ENCODE assay signal across 8 mouse cellular contexts in the genomic region with DNA sequence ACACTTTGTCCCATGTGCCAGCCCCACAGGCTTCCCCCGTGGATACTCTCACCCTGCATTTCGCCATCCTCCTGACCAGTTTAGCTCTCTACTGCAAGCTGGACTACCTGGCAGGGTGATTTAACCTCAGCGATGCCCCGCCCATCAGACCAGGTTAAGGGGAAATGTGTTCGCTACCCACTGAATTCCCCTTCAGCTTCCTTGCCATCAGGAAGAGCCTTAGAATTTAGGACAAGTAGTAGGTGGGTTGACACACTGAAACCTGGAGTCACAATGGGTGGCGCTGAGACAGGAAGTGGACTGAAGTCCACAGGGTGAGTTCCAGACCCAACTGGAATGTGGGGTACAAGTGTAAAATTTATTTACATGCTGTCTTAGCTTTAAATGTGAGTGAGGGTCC. TPM values are rescaled to one million over a fixed set of nuclear protein-coding genes. Genes with fewer than 3 reads are reported as not detected.
A peak's percentile ranks its signal among the peaks of the same experiment; 100 is the strongest.
DNase-seq lines count a peak whose midpoint lies in the region; ATAC-seq and TF ChIP-seq lines count a peak whose summit lies in the region.
"Had no signal": no experiment of that assay in that cellular context is flagged by ENCODE, and none has a peak within 500 bp of the region (broad histone marks: within the 10 kb centered on the region; RNA-seq: fewer than 3 reads in every experiment).

A gene (minus strand): TSS at position 101 of the 400 bp plus-strand sequence.

- H3K36me3 ChIP-seq in lung, embryonic 15.5 days: no peaks in the 10 kb centered on the region
- H3K36me3 ChIP-seq in forebrain, embryonic 12.5 days (replicated peaks): no peaks in the 10 kb centered on the region
- H3K36me3 ChIP-seq in intestine, embryonic 16.5 days (ENCODE audit: control insufficient read depth, insufficient read depth, low read length): no peaks in the 10 kb centered on the region
- no peaks in the 10 kb centered on the region for H3K36me3 ChIP-seq in small intestine, adult 2 months (ENCODE audit: control insufficient read depth, insufficient read depth, low read length)

- H3K27ac ChIP-seq in lung, embryonic 15.5 days: no peak within 1 kb of the TSS
- no peak within 1 kb of the TSS for H3K27ac ChIP-seq in forebrain, embryonic 12.5 days
- no peak within 1 kb of the TSS for H3K27ac ChIP-seq in intestine, embryonic 16.5 days (ENCODE audit: low read length)
- no peak within 1 kb of the TSS for H3K27ac ChIP-seq in small intestine, adult 2 months (ENCODE audit: insufficient read depth, low read depth, low read length)
- H3K27ac ChIP-seq: gastrocnemius, adult 2 months had no signal

- no peak within 1 kb of the TSS for H3K9ac ChIP-seq in lung, embryonic 15.5 days
- peak within 1 kb of the TSS; percentile 39 for H3K9ac ChIP-seq in forebrain, embryonic 12.5 days
- peak within 1 kb of the TSS; percentile 27; the same call in 1 of the 2 replicates for H3K9ac ChIP-seq in intestine, embryonic 16.5 days (ENCODE audit: low read depth, low read length)

- 28% methylated on average over 6 of the region's 6 CpGs for WGBS in lung, embryonic 15.5 days
- WGBS in forebrain, embryonic 12.5 days: 36% methylated on average over 6 of the region's 6 CpGs
- 35% methylated on average over 6 of the region's 6 CpGs for WGBS in intestine, embryonic 16.5 days
- 26% methylated on average over 6 of the region's 6 CpGs for WGBS in small intestine, adult 2 months

- no peak for DNase-seq in lung, postnatal 25 days (ENCODE audit: low spot score)
- no peak for DNase-seq in thymus, postnatal 4 days
- no peak for DNase-seq in c-Kit-positive CD71-positive TER-119-positive erythroid progenitor cells, embryonic 14.5 days (ENCODE audit: low spot score)
- DNase-seq: gastrocnemius, adult 2 months had no signal

- TF ChIP-seq POLR2A in small intestine, adult 2 months (IDR thresholded peaks at IDR 0.05; ENCODE audit: low read depth, low read length): no peak

- no peak for TF ChIP-seq CTCF in small intestine, adult 2 months (IDR thresholded peaks at IDR 0.05; ENCODE audit: extremely low read depth, insufficient read length, insufficient replicate concordance, low read depth, low read length)

- H3K27me3 ChIP-seq in lung, embryonic 15.5 days: peaks cover 30% of the 10 kb centered on the region
- H3K27me3 ChIP-seq in forebrain, embryonic 12.5 days: peaks cover 32% of the 10 kb centered on the region
- peaks cover 11% of the 10 kb centered on the region for H3K27me3 ChIP-seq in intestine, embryonic 16.5 days (replicated peaks; ENCODE audit: control insufficient read depth, insufficient read depth, low read length)
- H3K27me3 ChIP-seq in small intestine, adult 2 months (ENCODE audit: control insufficient read depth, insufficient read depth, low read length): peaks cover 17% of the 10 kb centered on the region

- peak within 1 kb of the TSS; percentile 21 for H3K4me3 ChIP-seq in lung, embryonic 15.5 days
- peak within 1 kb of the TSS; percentile 20 for H3K4me3 ChIP-seq in forebrain, embryonic 12.5 days (replicated peaks)
- peak within 1 kb of the TSS; percentile 31 for H3K4me3 ChIP-seq in intestine, embryonic 16.5 days (ENCODE audit: low read length)
- peak within 1 kb of the TSS; percentile 11 for H3K4me3 ChIP-seq in small intestine, adult 2 months (ENCODE audit: low read depth, low read length)
- H3K4me3 ChIP-seq: gastrocnemius, adult 2 months had no signal

- no peak for ATAC-seq in lung, embryonic 15.5 days (ENCODE audit: borderline replicate concordance, extremely low read depth, low FRiP score, low TSS enrichment)
- no peak for ATAC-seq in forebrain, embryonic 12.5 days (ENCODE audit: low FRiP score)
- no peak for ATAC-seq in intestine, embryonic 16.5 days

- peak within 1 kb of the TSS; percentile 55 for H3K4me2 ChIP-seq in lung, embryonic 15.5 days
- H3K4me2 ChIP-seq in forebrain, embryonic 12.5 days: peak within 1 kb of the TSS; percentile 42
- peak within 1 kb of the TSS; percentile 47 for H3K4me2 ChIP-seq in intestine, embryonic 16.5 days (ENCODE audit: low read depth, low read length)

- H3K9me3 ChIP-seq in lung, embryonic 15.5 days: no peaks in the 10 kb centered on the region
- H3K9me3 ChIP-seq in forebrain, embryonic 12.5 days: no peaks in the 10 kb centered on the region
- H3K9me3 ChIP-seq in intestine, embryonic 16.5 days (ENCODE audit: control insufficient read depth, low read length): no peaks in the 10 kb centered on the region

- peaks cover 7% of the 10 kb centered on the region for H3K4me1 ChIP-seq in lung, embryonic 15.5 days
- peaks cover 8% of the 10 kb centered on the region for H3K4me1 ChIP-seq in forebrain, embryonic 12.5 days
- H3K4me1 ChIP-seq in intestine, embryonic 16.5 days (ENCODE audit: control insufficient read depth, insufficient read depth, low read length): peaks cover 5% of the 10 kb centered on the region; the same call in 1 of the 2 replicates
- H3K4me1 ChIP-seq in small intestine, adult 2 months (ENCODE audit: control insufficient read depth, insufficient read depth, insufficient read length, low read length): no peaks in the 10 kb centered on the region

RNA-seq across cellular contexts. Expression of the gene that starts here (rescaled TPM):
- 0.29 and 0.67 TPM in 2 replicates for polyA plus RNA-seq in lung, embryonic 15.5 days (2015; fragmentation: Nextera tagmentation; extraction: Ambion mirVana)
- not detected in 2 replicates for polyA plus RNA-seq in forebrain, embryonic 12.5 days (2016; fragmentation: Nextera tagmentation; extraction: Ambion mirVana)
- 0.13 and 0.15 TPM in 2 replicates for polyA plus RNA-seq in intestine, embryonic 16.5 days (2015; fragmentation: Nextera tagmentation; extraction: Ambion mirVana)
- 0.15 TPM in 1 of 2 replicates, not detected in the other for polyA plus RNA-seq in small intestine, adult 2 months (2012; rRNA removed)
